Mouse (Mus musculus) hindlimb bud, embryonic 11.5 days (tissue): ENCODE measurements around the gene Eme2.

ENCODE experiments used
- DNase-seq: peaks from one replicate; pipeline ENCODE4 v3.0.0-alpha.2; 2012; ENCODE audit warnings: low read depth, low spot score; ENCODE audit errors: extremely low spot score

Gene Eme2

GRCm38 (mm10) chr17:24877336-24878116 is 17.4 kb downstream of the Eme2 start:
- DNase-seq: no peak

GRCm38 (mm10) chr17:24874989-24875388 is 19.9 kb downstream of the Eme2 start:
- no peak for DNase-seq

- DNase-seq: no peak
Observed at GRCm38 (mm10) chr17:24874405-24874745, 20.5 kb downstream of the Eme2 start.

- no peak for DNase-seq
Observed at GRCm38 (mm10) chr17:24873695-24874404, 21.0 kb downstream of the Eme2 start.

GRCm38 (mm10) chr17:24867914-24868313 is 27.0 kb downstream of the Eme2 start:
- no peak for DNase-seq

- DNase-seq: no peak
Observed at GRCm38 (mm10) chr17:24865776-24866175, 29.1 kb downstream of the Eme2 start, which contains the start of gene Igfals. Igfals (plus strand) TSS chr17:24865997.

GRCm38 (mm10) chr17:24861785-24862184 is 33.1 kb downstream of the Eme2 start:
- DNase-seq: no peak

GRCm38 (mm10) chr17:24860076-24860475 is 34.8 kb downstream of the Eme2 start:
- no peak for DNase-seq

- DNase-seq: no peak
Observed at GRCm38 (mm10) chr17:24858967-24859366, 35.9 kb downstream of the Eme2 start.

GRCm38 (mm10) chr17:24857831-24858470 is 36.9 kb downstream of the Eme2 start:
- no peak for DNase-seq

GRCm38 (mm10) chr17:24856589-24856988 is 38.3 kb downstream of the Eme2 start:
- DNase-seq: no peak

- no peak for DNase-seq
Observed at GRCm38 (mm10) chr17:24855838-24856464, 38.9 kb downstream of the Eme2 start.

GRCm38 (mm10) chr17:24851381-24852125 is 43.3 kb downstream of the Eme2 start:
- DNase-seq: no peak

GRCm38 (mm10) chr17:24850773-24851127 is 44.1 kb downstream of the Eme2 start:
- DNase-seq: no peak

- DNase-seq: peak; percentile 94
Observed at GRCm38 (mm10) chr17:24850065-24850772, 44.7 kb downstream of the Eme2 start, which contains the start of gene Fahd1. Fahd1 (minus strand) TSS chr17:24850364.

GRCm38 (mm10) chr17:24849733-24850064 is 45.2 kb downstream of the Eme2 start:
- DNase-seq: no peak

- no peak for DNase-seq
Observed at GRCm38 (mm10) chr17:24848600-24849031, 46.3 kb downstream of the Eme2 start.

- no peak for DNase-seq
Observed at GRCm38 (mm10) chr17:24847386-24847785, 47.5 kb downstream of the Eme2 start.

GRCm38 (mm10) chr17:24844525-24844924 is 50.4 kb downstream of the Eme2 start:
- DNase-seq: no peak

- no peak for DNase-seq
Observed at GRCm38 (mm10) chr17:24842631-24843030, 52.3 kb downstream of the Eme2 start.
